Mouse (Mus musculus) embryonic facial prominence, embryonic 10.5 days (tissue): ENCODE results near the gene Nlrp9c. TPM values are rescaled to one million over a fixed set of nuclear protein-coding genes. Genes with fewer than 3 reads are reported as not detected.
"Not testable (repeated sequence)": the region's sequence is repeated elsewhere in the genome, so short reads cannot be mapped to it uniquely, and the experiment has no call there.

Experiments
- DNase-seq: peaks from one replicate; pipeline ENCODE4 v3.0.0-alpha.2; 2017; ENCODE audit warnings: low spot score
- H3K27ac ChIP-seq: fragments of 300-500 bp; sonication (generic); replicated peaks from 2 replicates; pipeline ENCODE4 v1.5.1; 2016; ENCODE audit warnings: mild to moderate bottlenecking
- H3K27me3 ChIP-seq: fragments of 300-500 bp; sonication (generic); replicated peaks from 2 replicates; pipeline ENCODE4 v1.6.1; 2016; ENCODE audit warnings: low read depth, mild to moderate bottlenecking; ENCODE audit not compliant: poor library complexity, severe bottlenecking
- H3K36me3 ChIP-seq: fragments of 300-500 bp; sonication (generic); replicated peaks from 2 replicates; pipeline ENCODE4 v1.6.1; 2016; ENCODE audit warnings: mild to moderate bottlenecking, moderate library complexity
- H3K4me1 ChIP-seq: fragments of 300-500 bp; sonication (generic); 2 replicates; pipeline ENCODE4 v1.6.1; 2016
- H3K4me3 ChIP-seq: fragments of 300-500 bp; sonication (generic); 2 replicates; pipeline ENCODE4 v1.5.1; 2016; ENCODE audit warnings: mild to moderate bottlenecking, moderate library complexity
- H3K9me3 ChIP-seq: fragments of 300-500 bp; sonication (generic); 2 replicates; pipeline ENCODE4 v1.6.1; 2016; ENCODE audit warnings: mild to moderate bottlenecking
- WGBS: fragments of 180-500 bp; shearing (Covaris S2); methylation state at CpG from one replicate; pipeline ENCODE4 v1.1.7; 2016; 5-methylcytosine and 5-hydroxymethylcytosine counted together
- polyA plus RNA-seq: library from polyadenylated mRNA; unstranded; fragments of >200 nt; fragmentation: Nextera tagmentation; extraction: Ambion mirVana; gene quantifications from 2 replicates; pipeline ENCODE4 v1.2.1, GENCODE M21; 2016

The Nlrp9c gene
- not detected in 2 replicates for polyA plus RNA-seq

GRCm38 (mm10) chr7:26403600-26403999, at the start of gene Nlrp9c:
Gene Nlrp9c (minus strand): TSS chr7:26403700.
- H3K4me3 ChIP-seq, H3K4me1 ChIP-seq, H3K9me3 ChIP-seq, H3K27ac ChIP-seq, DNase-seq, H3K27me3 ChIP-seq, H3K36me3 ChIP-seq: not testable (repeated sequence)
- WGBS = 74% methylated on average over 2 of the region's 2 CpGs

GRCm38 (mm10) chr7:26434813-26435212, 31.3 kb upstream of the Nlrp9c start, which contains the start of gene Nlrp4a:
Gene Nlrp4a (plus strand): TSS chr7:26435113.
- Histone ChIP-seq H3K4me3 (no peak within 1 kb of the TSS), H3K27me3 (no peaks in the 10 kb centered on the region)
- 88% methylated on average over 5 of the region's 5 CpGs for WGBS

GRCm38 (mm10) chr7:26391811-26392210, 11.7 kb downstream of the Nlrp9c start:
- not testable (repeated sequence) for H3K36me3 ChIP-seq, H3K27me3 ChIP-seq, H3K4me1 ChIP-seq, H3K27ac ChIP-seq, H3K4me3 ChIP-seq, DNase-seq
- WGBS = 86% methylated on average over 6 of the region's 6 CpGs
- H3K9me3 ChIP-seq = peaks cover 16% of the 10 kb centered on the region; the same call in 1 of the 2 replicates

More at GRCm38 (mm10) chr7:26434813-26435212, 31.3 kb upstream of the Nlrp9c start, which contains the start of gene Nlrp4a:
- H3K36me3 ChIP-seq = no peaks in the 10 kb centered on the region
- H3K9me3 ChIP-seq = no peaks in the 10 kb centered on the region
- no peak for DNase-seq
- no peaks in the 10 kb centered on the region for H3K4me1 ChIP-seq
- no peak within 1 kb of the TSS for H3K27ac ChIP-seq

- not testable (repeated sequence) for H3K4me1 ChIP-seq, H3K27me3 ChIP-seq, H3K36me3 ChIP-seq, H3K27ac ChIP-seq, DNase-seq, H3K4me3 ChIP-seq
- peaks cover 17% of the 10 kb centered on the region; the same call in 1 of the 2 replicates for H3K9me3 ChIP-seq
- WGBS = 82% methylated on average over 2 of the region's 2 CpGs
Measured at GRCm38 (mm10) chr7:26391137-26391536, 12.4 kb downstream of the Nlrp9c start.

- 84% methylated on average over 5 of the region's 5 CpGs for WGBS
- H3K27ac ChIP-seq, H3K9me3 ChIP-seq, H3K4me1 ChIP-seq, DNase-seq, H3K27me3 ChIP-seq, H3K4me3 ChIP-seq, H3K36me3 ChIP-seq: not testable (repeated sequence)
Measured at GRCm38 (mm10) chr7:26386691-26387090, 16.8 kb downstream of the Nlrp9c start.

- Histone ChIP-seq H3K36me3 (no peaks in the 10 kb centered on the region), H3K9me3 (peaks cover 3% of the 10 kb centered on the region; the same call in 1 of the 2 replicates), H3K4me3 (no peak overlapping the region), H3K4me1 (no peaks in the 10 kb centered on the region), H3K27ac (no peak overlapping the region), H3K27me3 (no peaks in the 10 kb centered on the region)
- DNase-seq = no peak
- WGBS = 92% methylated on average over 1 of the region's 1 CpGs
Measured at GRCm38 (mm10) chr7:26380807-26381206, 22.7 kb downstream of the Nlrp9c start.

GRCm38 (mm10) chr7:26373221-26373620, 30.3 kb downstream of the Nlrp9c start:
- DNase-seq, H3K36me3 ChIP-seq, H3K4me1 ChIP-seq, H3K4me3 ChIP-seq, H3K27ac ChIP-seq, H3K27me3 ChIP-seq: not testable (repeated sequence)
- peaks cover 23% of the 10 kb centered on the region; the same call in 1 of the 2 replicates for H3K9me3 ChIP-seq
- 86% methylated on average over 5 of the region's 5 CpGs for whole genome bisulfite sequencing

GRCm38 (mm10) chr7:26356719-26357118, 46.8 kb downstream of the Nlrp9c start:
- not testable (repeated sequence) for DNase-seq, H3K27me3 ChIP-seq, H3K4me3 ChIP-seq, H3K27ac ChIP-seq, H3K4me1 ChIP-seq, H3K36me3 ChIP-seq
- peaks cover 20% of the 10 kb centered on the region; the same call in 1 of the 2 replicates for H3K9me3 ChIP-seq
- WGBS = 93% methylated on average over 6 of the region's 6 CpGs

- 82% methylated on average over 3 of the region's 3 CpGs for WGBS
- not testable (repeated sequence) for H3K36me3 ChIP-seq, H3K4me1 ChIP-seq, DNase-seq, H3K4me3 ChIP-seq, H3K27me3 ChIP-seq, H3K9me3 ChIP-seq, H3K27ac ChIP-seq
Measured at GRCm38 (mm10) chr7:26352258-26352657, 51.2 kb downstream of the Nlrp9c start.

- H3K27me3 ChIP-seq, H3K4me1 ChIP-seq, H3K4me3 ChIP-seq, DNase-seq, H3K27ac ChIP-seq, H3K36me3 ChIP-seq: not testable (repeated sequence)
- H3K9me3 ChIP-seq = peaks cover 13% of the 10 kb centered on the region; the same call in 1 of the 2 replicates
Measured at GRCm38 (mm10) chr7:26350177-26350576, 53.3 kb downstream of the Nlrp9c start.

- WGBS = 67% methylated on average over 3 of the region's 3 CpGs
- H3K4me1 ChIP-seq, H3K27ac ChIP-seq, H3K27me3 ChIP-seq, H3K9me3 ChIP-seq, H3K4me3 ChIP-seq, DNase-seq, H3K36me3 ChIP-seq: not testable (repeated sequence)
Measured at GRCm38 (mm10) chr7:26320361-26320760, 83.1 kb downstream of the Nlrp9c start.

- H3K27ac ChIP-seq, H3K36me3 ChIP-seq, H3K4me1 ChIP-seq, DNase-seq, H3K27me3 ChIP-seq, H3K4me3 ChIP-seq: not testable (repeated sequence)
- H3K9me3 ChIP-seq = peaks cover 11% of the 10 kb centered on the region; the same call in 1 of the 2 replicates
- 85% methylated on average over 4 of the region's 4 CpGs for WGBS
Measured at GRCm38 (mm10) chr7:26315809-26316208, 87.7 kb downstream of the Nlrp9c start.

- not testable (repeated sequence) for H3K27me3 ChIP-seq, H3K27ac ChIP-seq
- 86% methylated on average over 2 of the region's 2 CpGs for WGBS
Measured at GRCm38 (mm10) chr7:26315194-26315593, 88.3 kb downstream of the Nlrp9c start.

More at GRCm38 (mm10) chr7:26315194-26315593, 88.3 kb downstream of the Nlrp9c start:
- not testable (repeated sequence) for H3K4me1 ChIP-seq, DNase-seq, H3K36me3 ChIP-seq, H3K4me3 ChIP-seq
- peaks cover 14% of the 10 kb centered on the region; the same call in 1 of the 2 replicates for H3K9me3 ChIP-seq
